Mouse (Mus musculus): ENCODE results near the gene Ifnz.

DNA sequence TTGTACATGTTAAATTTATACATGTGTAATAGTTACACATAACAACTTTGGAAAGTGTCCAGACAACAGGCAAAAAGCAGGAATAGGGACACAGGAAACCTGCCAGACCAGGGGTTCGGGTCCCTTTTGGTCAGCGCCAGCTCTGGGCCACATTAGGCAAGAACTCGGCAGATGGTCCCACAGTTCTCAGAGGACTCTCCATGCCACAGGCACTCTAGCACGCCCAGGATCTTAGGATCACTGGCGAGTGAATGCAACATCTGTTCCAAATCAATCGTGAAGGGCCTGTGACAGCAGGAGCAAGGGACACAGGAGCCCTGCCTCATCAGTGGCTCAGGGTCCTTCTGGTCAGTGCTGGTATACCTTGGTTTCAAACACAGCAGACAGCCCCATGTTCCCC is 32.0 kb upstream of the Ifnz start:
- TF ChIP-seq CTCF (IDR thresholded peaks at IDR 0.05) (no peak), EP300 (IDR thresholded peaks at IDR 0.05) (no peak)

All from lung, postnatal 0 days (tissue).